Mouse (Mus musculus) liver, embryonic 11.5 days (tissue): ENCODE data around the gene Ccl27a. TPM values are rescaled to one million over a fixed set of nuclear protein-coding genes. Genes with fewer than 3 reads are reported as not detected.
"Not testable (repeated sequence)": the region's sequence is repeated elsewhere in the genome, so short reads cannot be mapped to it uniquely, and the experiment has no call there.

Experiments
- ATAC-seq: fragments of 200-750 bp; cut with Nextera tagmentation; replicated peaks from 2 replicates; pipeline ENCODE4 v1.8.0; 2017; ENCODE audit warnings: moderate number of reproducible peaks, mild to moderate bottlenecking, moderate TSS enrichment, moderate library complexity; ENCODE audit not compliant: low FRiP score
- DNase-seq: peaks from one replicate; pipeline ENCODE4 v3.0.0-alpha.2; 2017; ENCODE audit warnings: low spot score
- H3K27ac ChIP-seq: fragments of 300-500 bp; sonication (generic); 2 replicates; pipeline ENCODE4 v1.5.1; 2014; ENCODE audit warnings: mild to moderate bottlenecking, low read depth, low read length, control low read depth
- H3K27me3 ChIP-seq: fragments of 300-500 bp; sonication (generic); replicated peaks from 2 replicates; pipeline ENCODE4 v1.6.1; 2014; ENCODE audit warnings: low read length, mixed read lengths; ENCODE audit not compliant: control insufficient read depth, insufficient read depth
- H3K36me3 ChIP-seq: fragments of 300-500 bp; sonication (generic); 2 replicates; pipeline ENCODE4 v1.6.1; 2014; ENCODE audit warnings: mild to moderate bottlenecking, low read length, moderate library complexity, mixed read lengths; ENCODE audit not compliant: control insufficient read depth, insufficient read depth
- H3K4me1 ChIP-seq: fragments of 300-500 bp; sonication (generic); replicated peaks from 2 replicates; pipeline ENCODE4 v1.6.1; 2014; ENCODE audit warnings: low read length, mixed read lengths; ENCODE audit not compliant: control insufficient read depth, insufficient read depth
- H3K4me2 ChIP-seq: fragments of 300-500 bp; sonication (generic); 2 replicates; pipeline ENCODE4 v1.6.1; 2014; ENCODE audit warnings: mild to moderate bottlenecking, control low read depth, moderate library complexity
- H3K4me3 ChIP-seq: fragments of 300-500 bp; sonication (generic); 2 replicates; pipeline ENCODE4 v1.5.1; 2014; ENCODE audit warnings: low read depth, low read length, control low read depth
- H3K9ac ChIP-seq: fragments of 300-500 bp; sonication (generic); 2 replicates; pipeline ENCODE4 v1.6.1; 2014; ENCODE audit warnings: low read depth, low read length, control low read depth
- H3K9me3 ChIP-seq: fragments of 300-500 bp; sonication (generic); 2 replicates; pipeline ENCODE4 v1.6.1; 2016; ENCODE audit warnings: low read length, inconsistent platforms, mixed read lengths; ENCODE audit not compliant: control insufficient read depth
- WGBS: fragments of 180-500 bp; shearing (Covaris S2); extraction: QIAGEN DNeasy Blood & Tissue Kit; methylation state at CpG from one replicate; pipeline ENCODE4 v1.1.7; 2014; 5-methylcytosine and 5-hydroxymethylcytosine counted together
- polyA plus RNA-seq: library from polyadenylated mRNA; unstranded; fragments of >200 nt; fragmentation: Nextera tagmentation; extraction: Ambion mirVana; gene quantifications from 2 replicates; pipeline ENCODE4 v1.2.1, GENCODE M21; 2014

Gene Ccl27a
- polyA plus RNA-seq = 14.4 TPM in 2 replicates

- peak within 1 kb of the TSS; percentile 59 for H3K4me2 ChIP-seq
- DNase-seq = peak; percentile 79
- H3K27me3 ChIP-seq, H3K9me3 ChIP-seq, H3K4me1 ChIP-seq, H3K36me3 ChIP-seq, H3K9ac ChIP-seq, ATAC-seq: not testable (repeated sequence)
- under 1% methylated on average over 12 of the region's 14 CpGs for WGBS
- H3K4me3 ChIP-seq = peak within 1 kb of the TSS; percentile 44
- 0 out of 2 replicates have a peak within 1 kb of the TSS, but pooled peaks have one; percentile 19 for H3K27ac ChIP-seq
These were observed at the start of gene Ccl27a for GRCm38 (mm10) chr4:41774002-41774401. TSS of gene Ccl27a (minus strand) at chr4:41774247.

- H3K36me3 ChIP-seq, DNase-seq, H3K9ac ChIP-seq, H3K9me3 ChIP-seq, ATAC-seq, H3K4me1 ChIP-seq, H3K27me3 ChIP-seq, H3K4me2 ChIP-seq, H3K27ac ChIP-seq, H3K4me3 ChIP-seq: not testable (repeated sequence)
- 49% methylated on average over 3 of the region's 3 CpGs for WGBS
These were observed 9.2 kb upstream of the Ccl27a start for GRCm38 (mm10) chr4:41783197-41783596.

- H3K4me1 ChIP-seq, H3K4me2 ChIP-seq, H3K27me3 ChIP-seq, H3K9ac ChIP-seq, DNase-seq, ATAC-seq, H3K9me3 ChIP-seq, H3K27ac ChIP-seq, H3K4me3 ChIP-seq, H3K36me3 ChIP-seq: not testable (repeated sequence)
- WGBS = 40% methylated on average over 4 of the region's 4 CpGs
These were observed 8.7 kb upstream of the Ccl27a start for GRCm38 (mm10) chr4:41782711-41783110.

- not testable (repeated sequence) for ATAC-seq, H3K36me3 ChIP-seq, H3K27ac ChIP-seq, H3K9ac ChIP-seq, H3K27me3 ChIP-seq, H3K4me3 ChIP-seq, H3K4me1 ChIP-seq, DNase-seq, H3K4me2 ChIP-seq, H3K9me3 ChIP-seq
- 24% methylated on average over 13 of the region's 21 CpGs for WGBS
These were observed 7.9 kb upstream of the Ccl27a start for GRCm38 (mm10) chr4:41781748-41782485.

GRCm38 (mm10) chr4:41781271-41781670 is 7.2 kb upstream of the Ccl27a start:
- H3K4me3 ChIP-seq, H3K27ac ChIP-seq, H3K36me3 ChIP-seq, H3K4me2 ChIP-seq, DNase-seq, H3K4me1 ChIP-seq, H3K9ac ChIP-seq, H3K27me3 ChIP-seq, H3K9me3 ChIP-seq, ATAC-seq: not testable (repeated sequence)
- 22% methylated on average over 6 of the region's 9 CpGs for WGBS

GRCm38 (mm10) chr4:41775840-41776239 is 1.8 kb upstream of the Ccl27a start:
- not testable (repeated sequence) for DNase-seq, H3K4me1 ChIP-seq, H3K36me3 ChIP-seq, H3K9ac ChIP-seq, H3K9me3 ChIP-seq, H3K4me3 ChIP-seq, H3K4me2 ChIP-seq, H3K27ac ChIP-seq, H3K27me3 ChIP-seq, ATAC-seq
- 89% methylated on average over 1 of the region's 1 CpGs for WGBS

- not testable (repeated sequence) for DNase-seq, H3K9me3 ChIP-seq, H3K9ac ChIP-seq, H3K4me1 ChIP-seq, ATAC-seq, H3K36me3 ChIP-seq, H3K27me3 ChIP-seq
- Histone ChIP-seq H3K4me3 (peak overlapping the region; percentile 44; the same call in 1 of the 2 replicates), H3K27ac (0 out of 2 replicates have a peak overlapping the region, but pooled peaks have one; percentile 19), H3K4me2 (peak overlapping the region; percentile 49)
- 71% methylated on average over 3 of the region's 3 CpGs for WGBS
These were observed 459 bp upstream of the Ccl27a start for GRCm38 (mm10) chr4:41774506-41774905.

GRCm38 (mm10) chr4:41773502-41773901 is 545 bp downstream of the Ccl27a start:
- ATAC-seq, H3K4me1 ChIP-seq, H3K9me3 ChIP-seq, H3K27ac ChIP-seq, H3K9ac ChIP-seq, DNase-seq, H3K36me3 ChIP-seq, H3K27me3 ChIP-seq: not testable (repeated sequence)
- 1% methylated on average over 17 of the region's 25 CpGs for WGBS
- Histone ChIP-seq H3K4me3 (peak overlapping the region; percentile 44), H3K4me2 (peak overlapping the region; percentile 50)

- not testable (repeated sequence) for H3K27me3 ChIP-seq, DNase-seq, H3K27ac ChIP-seq, H3K9ac ChIP-seq, ATAC-seq, H3K36me3 ChIP-seq, H3K9me3 ChIP-seq, H3K4me1 ChIP-seq
- WGBS = 7% methylated on average over 8 of the region's 16 CpGs
- H3K4me3 ChIP-seq = peak overlapping the region; percentile 28; the same call in 1 of the 2 replicates
- peak overlapping the region; percentile 59 for H3K4me2 ChIP-seq
These were observed 1.1 kb downstream of the Ccl27a start for GRCm38 (mm10) chr4:41772946-41773345.
